Mouse (Mus musculus) hindlimb bud, embryonic 11.5 days (tissue): ENCODE data around the gene C030005K15Rik.
A peak's percentile ranks its signal among the peaks of the same experiment; 100 is the strongest.
"Not testable (repeated sequence)": the region's sequence is repeated elsewhere in the genome, so short reads cannot be mapped to it uniquely, and the experiment has no call there.

Experiments
- DNase-seq: peaks from one replicate; pipeline ENCODE4 v3.0.0-alpha.2; 2012; ENCODE audit warnings: low read depth, low spot score; ENCODE audit errors: extremely low spot score

The C030005K15Rik gene

DNA sequence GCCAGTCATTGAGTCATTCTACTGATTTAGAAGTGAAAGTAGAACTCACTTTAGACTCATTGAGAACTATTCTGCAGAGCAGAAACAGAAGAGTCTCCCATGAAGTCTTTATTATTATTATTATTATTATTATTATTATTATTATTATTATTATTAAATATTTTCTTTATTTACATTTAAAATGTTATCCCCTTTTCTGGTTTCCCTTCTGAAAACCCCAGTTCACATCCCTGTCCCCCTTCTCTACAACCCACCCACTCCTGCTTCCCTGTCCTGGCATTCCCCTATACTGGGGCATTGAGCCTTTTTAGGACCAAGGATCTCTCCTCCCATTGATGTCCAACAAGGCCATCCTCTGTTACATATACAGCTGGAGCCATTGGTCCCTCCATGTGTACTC is at the start of gene C030005K15Rik:
TSS of gene C030005K15Rik (minus strand) at position 101 of the 400 bp plus-strand sequence.
- DNase-seq, result not testable (repeated sequence)

DNA sequence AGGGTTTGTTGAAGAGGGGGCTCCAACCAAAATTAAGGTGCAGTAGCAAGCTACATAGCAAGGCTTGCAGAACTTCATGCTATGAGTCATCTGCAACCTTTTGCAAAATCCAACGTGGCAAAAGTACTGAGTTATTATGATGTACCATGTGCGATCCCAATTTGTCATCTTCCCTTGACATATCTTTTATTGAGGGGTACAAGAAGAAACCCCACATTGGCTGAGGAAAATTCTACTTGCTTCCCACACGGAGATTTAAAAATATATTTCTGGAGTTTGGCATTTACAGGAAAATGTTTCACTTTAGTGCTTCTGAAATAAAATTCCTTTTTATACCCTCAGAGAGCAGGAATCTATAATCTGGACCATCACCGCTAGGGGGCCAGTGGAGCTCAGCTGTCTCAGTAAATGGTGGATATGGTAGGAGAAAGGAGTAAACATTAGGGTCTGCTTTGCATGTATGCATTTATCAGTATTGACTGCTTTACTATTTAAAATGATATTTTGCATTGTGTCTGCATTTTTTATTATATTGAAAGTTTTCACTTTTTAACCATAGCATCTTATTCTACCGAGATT is 41.7 kb upstream of the C030005K15Rik start:
- DNase-seq, result no peak

DNA sequence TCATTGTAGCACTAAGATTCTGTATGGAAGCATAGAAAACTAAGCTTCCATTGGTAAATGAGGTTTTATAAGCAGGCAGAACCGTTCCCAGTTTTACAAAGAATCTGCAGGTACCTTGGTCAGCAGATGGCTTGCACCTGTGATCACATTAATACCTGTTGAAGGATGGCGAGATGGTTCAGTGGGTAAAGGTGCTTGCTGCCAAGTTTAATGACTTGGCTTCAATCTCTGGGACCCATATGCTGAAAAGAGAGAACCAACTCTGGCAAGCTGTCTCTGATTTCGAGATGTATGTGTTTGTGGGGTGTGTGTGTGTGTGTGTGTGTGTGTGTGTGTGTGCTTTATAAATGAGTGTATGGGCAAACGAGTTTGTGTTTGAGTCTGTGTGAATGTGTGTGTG is 27.3 kb upstream of the C030005K15Rik start:
- no peak for DNase-seq

DNA sequence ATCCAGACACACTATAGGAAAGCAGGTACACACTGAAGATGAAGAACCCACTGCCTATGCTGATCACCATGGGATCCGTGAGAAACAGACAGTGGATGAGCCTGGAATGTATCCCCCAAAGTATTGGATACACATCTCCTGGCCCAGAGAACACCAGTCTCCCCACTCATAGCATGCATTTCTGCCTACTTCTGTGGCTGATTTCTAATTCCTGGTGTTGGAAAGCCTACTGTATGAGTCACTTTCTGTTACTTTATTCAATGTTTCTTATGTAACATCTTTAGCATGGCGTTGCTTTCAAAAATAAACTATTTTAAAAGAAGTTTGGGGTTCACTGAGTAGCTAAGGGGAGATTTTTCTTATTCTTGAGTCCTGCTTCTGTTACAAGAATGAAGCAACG is 20.7 kb upstream of the C030005K15Rik start:
- no peak for DNase-seq

DNA sequence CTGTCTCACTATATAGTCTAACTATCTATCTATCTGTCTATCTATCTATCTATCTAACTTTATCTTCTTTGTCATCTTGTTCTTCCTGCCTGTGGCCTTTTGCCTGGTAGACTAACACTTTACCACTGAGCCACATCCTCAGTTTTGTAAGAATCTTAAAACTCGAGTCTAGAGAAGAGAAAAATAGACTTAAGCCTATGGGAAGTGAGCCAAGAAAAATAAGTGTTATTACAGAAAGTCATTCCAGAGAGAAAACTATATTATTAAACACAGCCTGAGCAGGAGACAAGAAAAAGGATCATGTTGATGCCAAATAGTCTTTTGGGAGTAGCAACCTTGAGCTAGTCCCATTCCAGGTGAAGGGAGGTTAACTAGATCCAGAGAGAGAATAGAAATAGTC is 626 bp downstream of the C030005K15Rik start:
- DNase-seq, result no peak

DNA sequence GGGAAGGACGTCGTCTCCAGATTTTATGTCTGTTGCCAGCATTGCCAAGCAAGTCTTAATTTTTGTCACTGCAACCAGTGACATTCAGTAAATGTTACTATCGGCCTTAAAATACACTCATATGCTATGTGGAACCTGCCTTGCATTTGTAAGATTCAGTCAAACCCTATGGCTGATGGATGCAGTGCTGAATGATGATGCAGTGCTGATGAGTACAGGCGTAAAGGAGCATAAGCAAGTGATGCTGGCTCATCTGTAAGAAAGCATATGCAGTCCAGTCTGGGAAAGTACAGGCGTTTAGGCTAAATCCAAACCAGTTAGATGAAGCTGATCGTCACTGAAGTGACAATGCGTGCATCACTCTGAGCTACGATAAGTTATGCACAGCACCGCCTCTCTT is 3.8 kb downstream of the C030005K15Rik start:
- DNase-seq, result no peak

DNA sequence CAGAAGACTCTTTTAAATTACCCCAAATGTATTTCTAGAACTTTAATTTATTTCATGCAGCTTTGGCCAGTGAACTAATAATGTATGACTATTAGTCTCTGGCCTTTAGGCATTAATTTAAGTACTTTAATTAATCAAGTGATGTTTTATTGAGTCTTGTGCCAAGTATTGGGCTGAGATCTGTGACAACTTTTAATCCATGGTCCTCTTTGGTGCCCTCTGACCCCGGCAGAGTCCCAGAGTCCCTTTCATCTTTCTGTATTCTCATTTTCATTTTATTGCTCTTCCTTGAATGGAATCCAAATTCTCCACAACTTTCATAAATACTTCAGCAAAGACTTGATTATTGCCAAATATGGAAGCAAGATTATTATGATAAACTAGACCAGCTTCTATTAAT is 5.9 kb downstream of the C030005K15Rik start:
- DNase-seq, result no peak

DNA sequence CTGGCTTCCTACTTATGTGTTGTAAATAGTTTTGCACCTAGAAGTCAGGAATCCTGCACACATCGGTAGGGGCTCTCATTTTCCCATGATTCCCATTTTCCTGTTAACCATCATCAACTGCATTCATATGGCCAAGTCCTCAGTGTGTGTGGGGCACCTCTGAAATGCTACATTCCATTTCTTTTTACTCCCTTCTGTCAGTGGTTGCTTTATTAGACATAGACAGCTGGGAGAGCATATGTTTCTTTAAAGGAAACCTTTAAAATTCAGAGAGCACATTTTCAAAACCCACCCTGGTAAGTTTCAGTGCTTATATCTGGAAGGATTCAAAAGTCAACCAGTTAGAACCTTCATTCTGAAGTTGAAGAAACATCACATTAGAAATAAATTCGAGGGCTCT is 8.5 kb downstream of the C030005K15Rik start:
- DNase-seq, result no peak

DNA sequence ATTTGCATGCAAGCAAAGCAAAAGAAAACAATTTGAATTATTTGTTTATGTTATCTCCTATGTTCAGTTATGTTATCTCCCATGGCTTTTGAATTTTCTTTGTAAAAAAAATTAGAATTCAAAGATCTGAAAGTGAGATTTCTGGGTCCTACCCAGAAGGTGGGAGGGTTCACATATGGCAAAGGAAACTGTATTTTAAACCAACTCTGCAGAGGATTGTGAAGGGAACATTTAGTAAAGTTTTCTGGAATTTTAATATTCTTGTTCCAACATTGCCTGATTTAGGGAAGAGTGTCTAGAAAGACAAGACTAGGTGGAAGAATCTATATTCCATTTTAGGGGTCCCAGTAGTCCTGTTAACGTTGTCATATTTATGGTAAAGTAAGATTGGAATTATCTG is 9.3 kb downstream of the C030005K15Rik start:
- DNase-seq, result no peak

DNA sequence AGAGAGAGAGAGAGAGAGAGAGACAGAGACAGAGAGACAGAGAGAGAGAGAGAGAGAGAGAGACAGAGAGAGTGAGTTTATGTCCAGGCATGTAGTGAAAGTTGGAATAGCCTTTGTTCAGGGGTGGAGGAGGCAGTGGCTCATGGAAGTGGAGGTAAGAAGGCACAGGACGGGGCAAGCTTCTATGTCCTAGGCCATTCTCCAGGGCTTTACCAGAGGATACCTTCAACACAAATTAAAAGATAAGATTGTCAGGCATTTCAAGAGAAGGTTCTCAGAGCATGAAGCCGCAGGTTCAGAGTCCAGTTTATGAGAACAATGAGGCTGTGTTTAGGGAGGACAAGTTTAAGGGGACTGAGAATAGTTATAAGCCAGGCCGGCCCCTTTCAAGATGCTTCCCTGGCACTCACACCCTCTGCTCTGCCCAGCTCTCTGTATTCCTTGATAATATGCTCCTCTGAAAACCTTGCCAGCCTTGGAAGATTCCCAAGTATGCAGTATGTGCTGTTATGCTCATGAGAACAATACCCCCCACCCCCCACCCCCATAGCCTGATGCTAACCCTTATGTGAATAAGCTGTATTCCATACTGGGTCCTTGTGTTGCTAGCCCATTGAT is 11.2 kb downstream of the C030005K15Rik start:
- DNase-seq, result no peak

DNA sequence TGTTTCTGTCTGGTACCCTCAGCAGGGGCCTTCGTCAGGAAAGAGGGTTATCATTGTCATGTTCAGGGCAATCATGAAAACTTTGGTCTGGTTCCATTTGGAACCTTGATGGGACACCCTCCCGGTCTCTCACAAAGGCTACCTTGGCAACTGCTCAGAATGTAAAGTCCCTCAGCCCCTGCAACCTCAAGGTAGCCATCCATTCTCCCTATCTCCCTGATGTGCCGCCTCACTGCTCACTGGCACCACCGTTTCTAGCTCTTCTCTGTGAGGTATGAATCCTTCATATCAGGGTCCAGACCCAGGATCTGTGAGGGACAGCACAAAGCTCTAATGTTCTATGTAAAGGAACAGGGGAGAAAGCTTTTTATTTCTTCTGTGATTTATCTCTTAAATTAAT is 12.0 kb downstream of the C030005K15Rik start:
- no peak for DNase-seq

DNA sequence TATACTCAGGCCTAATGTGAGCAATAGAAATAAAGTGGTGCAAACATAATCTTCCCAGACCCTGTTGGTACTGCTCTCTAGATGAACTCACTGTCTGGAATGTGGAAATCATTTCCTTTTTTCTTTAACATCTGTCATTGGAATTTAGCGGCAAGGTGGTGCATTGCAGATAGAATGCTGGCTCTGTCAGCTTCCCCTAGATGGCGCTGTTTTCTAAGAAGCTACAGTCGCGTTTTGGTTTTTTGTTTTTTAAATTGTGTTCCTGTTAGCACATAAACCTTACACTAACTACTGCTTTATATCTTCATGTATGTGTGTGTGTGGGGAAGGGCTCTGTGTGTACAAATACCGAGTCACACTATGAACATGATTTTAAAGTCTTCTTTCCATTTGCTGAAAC is 13.9 kb downstream of the C030005K15Rik start:
- DNase-seq, result peak; percentile 58

DNA sequence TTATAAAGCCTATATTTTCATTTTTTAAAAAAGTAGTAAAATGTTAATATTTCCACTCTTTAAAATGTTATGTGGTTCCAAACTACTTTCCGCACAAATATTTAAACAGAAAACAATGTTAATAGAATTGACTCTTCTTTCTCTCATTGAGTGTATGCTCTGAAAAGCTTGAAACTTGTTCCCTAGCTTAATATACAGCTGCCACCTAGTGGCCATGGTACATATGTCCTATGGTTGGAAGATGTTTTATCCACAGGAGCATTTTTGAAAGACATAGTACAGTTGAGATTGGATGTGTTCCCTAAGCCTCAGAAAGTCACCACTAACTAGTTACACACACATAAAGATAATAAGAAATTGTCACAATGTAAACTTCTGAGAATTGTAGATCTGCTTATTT is 22.0 kb downstream of the C030005K15Rik start:
- peak; percentile 33 for DNase-seq

DNA sequence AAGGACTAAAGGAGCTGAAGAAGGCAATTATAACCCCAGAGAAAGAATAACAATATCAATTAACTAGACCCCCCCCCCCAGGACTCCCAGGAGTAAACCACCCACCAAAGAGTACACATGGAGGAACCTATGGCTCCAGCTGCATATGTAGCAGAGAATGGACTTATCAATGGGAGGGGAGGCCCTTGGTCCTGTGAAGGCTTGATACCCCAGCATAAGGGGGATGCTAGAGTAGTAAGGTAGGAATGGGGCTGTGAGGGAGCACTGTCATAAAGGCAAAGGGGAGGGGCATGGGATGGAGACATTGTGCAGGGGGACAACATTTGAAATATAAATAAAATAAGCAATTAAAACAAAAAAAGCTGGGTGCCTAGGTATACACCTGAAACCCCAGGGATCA is 24.2 kb downstream of the C030005K15Rik start:
- DNase-seq, result no peak

DNA sequence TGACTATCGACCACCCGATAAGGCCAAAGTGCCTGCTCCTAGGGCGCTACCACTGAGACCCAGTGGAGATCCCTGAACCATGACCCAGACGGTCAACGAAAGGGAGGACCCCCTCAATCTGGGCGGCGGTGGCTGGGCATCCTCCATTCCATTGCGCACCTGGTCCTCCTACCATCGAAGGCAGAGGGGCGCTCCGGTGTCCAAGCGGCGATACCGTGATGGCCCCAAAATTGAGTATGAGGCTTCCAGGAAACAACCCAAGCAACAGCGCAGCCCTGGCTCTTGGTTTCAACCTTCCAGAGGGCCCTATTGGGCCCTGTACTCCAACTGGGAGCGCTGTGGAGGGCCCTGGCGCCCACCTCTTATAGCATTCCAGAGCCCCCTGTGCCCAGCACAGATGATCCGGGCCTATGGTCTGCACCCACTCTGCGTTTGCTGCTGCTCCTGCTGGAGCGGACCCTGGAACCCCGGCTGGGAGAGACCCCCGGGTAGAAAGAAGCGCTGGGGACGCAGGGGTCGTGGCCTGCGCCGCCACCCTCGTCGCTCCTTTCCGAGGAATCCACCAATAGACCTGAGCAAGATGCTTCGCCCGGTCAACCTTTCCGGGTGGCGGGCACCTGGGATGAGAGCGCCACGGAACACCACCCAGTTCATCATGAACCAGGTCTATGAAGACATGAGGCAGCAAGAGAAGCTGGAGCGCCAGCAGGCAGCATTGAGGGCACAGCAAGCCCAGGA is 33.0 kb downstream of the C030005K15Rik start:
- no peak for DNase-seq

DNA sequence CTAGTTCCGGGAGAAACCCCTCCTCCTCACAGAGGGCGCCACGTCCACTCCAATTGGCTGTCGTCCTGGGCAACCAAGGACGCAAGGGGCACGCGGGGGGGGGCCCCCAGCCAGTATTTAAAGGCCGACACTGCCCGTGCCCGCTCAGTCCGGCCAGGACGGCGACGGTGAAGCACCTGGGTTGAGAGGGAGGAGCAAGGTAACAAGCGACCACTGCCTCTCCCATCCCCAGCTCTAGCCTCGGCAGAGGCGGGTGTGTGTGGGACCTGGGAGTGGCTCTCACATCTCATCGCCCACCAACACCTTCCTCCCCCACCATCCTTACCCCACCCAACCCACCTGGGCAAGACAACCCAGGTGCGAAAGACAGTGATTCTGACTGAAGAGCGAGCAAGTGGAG is 33.6 kb downstream of the C030005K15Rik start, which contains the start of gene Ccer1:
TSS of gene Ccer1 (plus strand) at position 147 of the 400 bp plus-strand sequence.
- no peak for DNase-seq

DNA sequence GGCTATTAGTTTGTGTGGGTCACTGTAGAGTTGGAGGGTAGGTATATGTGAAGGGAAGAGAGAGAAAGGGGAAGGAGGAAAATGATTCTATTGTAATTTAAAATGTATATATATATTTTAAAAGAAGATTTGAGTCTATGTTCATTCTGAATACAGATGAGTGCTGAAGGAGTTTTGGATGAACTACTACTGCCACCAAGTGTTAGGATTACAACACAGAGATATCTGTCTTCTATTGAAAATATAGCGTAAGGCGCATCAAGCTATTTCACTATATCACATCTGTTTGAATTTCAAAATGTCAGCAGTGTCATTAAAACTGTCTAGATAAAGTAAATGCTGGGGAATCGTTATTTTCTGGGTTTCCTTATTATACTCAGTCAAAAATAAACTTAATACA is 37.1 kb downstream of the C030005K15Rik start:
- DNase-seq, result no peak

DNA sequence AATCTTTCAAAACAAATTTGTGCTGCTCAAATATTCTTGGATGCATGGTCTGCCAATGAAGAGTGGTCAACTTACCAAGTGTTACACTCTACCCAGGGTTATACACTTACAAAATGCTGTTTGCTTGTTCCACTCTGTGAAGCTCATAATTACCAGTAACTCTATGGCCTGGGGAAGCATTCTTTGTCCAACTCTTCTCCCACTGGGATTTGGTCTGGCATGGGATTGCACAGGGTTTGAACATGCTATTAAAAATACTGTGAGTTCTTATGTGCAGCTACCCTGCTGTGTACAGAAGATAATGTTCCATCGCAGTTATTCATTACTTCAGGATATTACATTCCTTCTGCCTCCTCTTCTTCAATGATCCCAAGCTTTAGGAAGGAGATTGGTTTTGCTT is 39.4 kb downstream of the C030005K15Rik start:
- no peak for DNase-seq

DNA sequence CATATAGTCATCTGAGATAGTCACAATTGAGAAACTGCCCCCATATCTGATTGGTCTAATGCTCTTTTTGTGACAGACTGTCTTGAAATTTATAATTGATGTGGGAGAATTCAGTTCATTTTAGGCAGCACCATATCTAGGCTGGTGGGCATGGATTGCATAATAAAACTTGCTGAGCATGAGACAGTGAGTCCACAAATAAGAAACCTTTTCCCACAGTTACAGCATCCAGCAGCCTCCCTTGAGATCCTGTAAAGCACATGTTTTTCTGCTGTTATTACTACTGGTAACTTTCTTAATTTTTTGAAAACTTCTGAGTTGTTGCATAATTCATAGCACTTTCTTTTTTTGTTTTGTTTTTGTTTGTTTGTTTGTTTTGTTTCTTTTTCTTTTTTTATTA is 43.6 kb downstream of the C030005K15Rik start:
- no peak for DNase-seq
